Mouse (Mus musculus): Measurements from ENCODE around the gene Snrpd2. TPM values are rescaled to one million over a fixed set of nuclear protein-coding genes. Genes with fewer than 3 reads are reported as not detected.

Gene Snrpd2
- polyA plus RNA-seq, 1 experiment from 2014 or later, result 47.9 TPM

GRCm38 (mm10) chr7:19177216-19177615 is 27.7 kb downstream of the Snrpd2 start:
- Histone ChIP-seq H3K9me3 (replicated peaks; ENCODE audit: control insufficient read depth, low read length) (peaks cover 2% of the 10 kb centered on the region; the same call in 1 of the 2 replicates), H3K27ac (ENCODE audit: low read length) (no peak overlapping the region), H3K4me1 (ENCODE audit: control insufficient read depth, low read depth, low read length) (peaks cover 33% of the 10 kb centered on the region), H3K27me3 (ENCODE audit: control insufficient read depth, insufficient read depth, low read depth, low read length) (peaks cover 74% of the 10 kb centered on the region), H3K4me3 (ENCODE audit: low read depth, low read length) (no peak overlapping the region), H3K36me3 (ENCODE audit: control insufficient read depth, insufficient read depth) (no peaks in the 10 kb centered on the region), H3K9ac (ENCODE audit: low read depth, low read length) (no peak overlapping the region), H3K4me2 (ENCODE audit: low read depth, low read length) (no peak overlapping the region)
- 58% methylated on average over 7 of the region's 7 CpGs for WGBS (ENCODE audit: insufficient replicate concordance)
- ATAC-seq (ENCODE audit: low read depth), result no peak

GRCm38 (mm10) chr7:19178035-19178434 is 28.5 kb downstream of the Snrpd2 start:
- H3K4me3 ChIP-seq (ENCODE audit: low read depth, low read length), result no peak overlapping the region
- peaks cover 30% of the 10 kb centered on the region for H3K4me1 ChIP-seq (ENCODE audit: control insufficient read depth, low read depth, low read length)
- H3K4me2 ChIP-seq (ENCODE audit: low read depth, low read length), result no peak overlapping the region
- WGBS (ENCODE audit: insufficient replicate concordance), result 13% methylated on average over 18 of the region's 18 CpGs
- no peak overlapping the region for H3K27ac ChIP-seq (ENCODE audit: low read length)
- no peaks in the 10 kb centered on the region for H3K36me3 ChIP-seq (ENCODE audit: control insufficient read depth, insufficient read depth)
- H3K27me3 ChIP-seq (ENCODE audit: control insufficient read depth, insufficient read depth, low read depth, low read length), result peaks cover 68% of the 10 kb centered on the region
- no peak overlapping the region for H3K9ac ChIP-seq (ENCODE audit: low read depth, low read length)
- peaks cover 2% of the 10 kb centered on the region; the same call in 1 of the 2 replicates for H3K9me3 ChIP-seq (replicated peaks; ENCODE audit: control insufficient read depth, low read length)
- ATAC-seq (ENCODE audit: low read depth), result no peak

GRCm38 (mm10) chr7:19178443-19179092 is 29.0 kb downstream of the Snrpd2 start:
- Histone ChIP-seq H3K27ac (ENCODE audit: low read length) (no peak overlapping the region), H3K36me3 (ENCODE audit: control insufficient read depth, insufficient read depth) (no peaks in the 10 kb centered on the region), H3K4me2 (ENCODE audit: low read depth, low read length) (no peak overlapping the region), H3K4me1 (ENCODE audit: control insufficient read depth, low read depth, low read length) (peaks cover 30% of the 10 kb centered on the region), H3K9ac (ENCODE audit: low read depth, low read length) (no peak overlapping the region), H3K4me3 (ENCODE audit: low read depth, low read length) (no peak overlapping the region), H3K27me3 (ENCODE audit: control insufficient read depth, insufficient read depth, low read depth, low read length) (peaks cover 63% of the 10 kb centered on the region), H3K9me3 (replicated peaks; ENCODE audit: control insufficient read depth, low read length) (peaks cover 2% of the 10 kb centered on the region; the same call in 1 of the 2 replicates)
- 4% methylated on average over 27 of the region's 27 CpGs for WGBS (ENCODE audit: insufficient replicate concordance)
- ATAC-seq (ENCODE audit: low read depth), result no peak

- peaks cover 58% of the 10 kb centered on the region for H3K27me3 ChIP-seq (ENCODE audit: control insufficient read depth, insufficient read depth, low read depth, low read length)
- no peaks in the 10 kb centered on the region for H3K36me3 ChIP-seq (ENCODE audit: control insufficient read depth, insufficient read depth)
- no peak; the same call in 1 of the 2 replicates for ATAC-seq (ENCODE audit: low read depth)
- H3K27ac ChIP-seq (ENCODE audit: low read length), result no peak overlapping the region
- no peak overlapping the region for H3K4me3 ChIP-seq (ENCODE audit: low read depth, low read length)
- no peak overlapping the region for H3K9ac ChIP-seq (ENCODE audit: low read depth, low read length)
- H3K9me3 ChIP-seq (replicated peaks; ENCODE audit: control insufficient read depth, low read length), result peaks cover 2% of the 10 kb centered on the region; the same call in 1 of the 2 replicates
- H3K4me2 ChIP-seq (ENCODE audit: low read depth, low read length), result peak overlapping the region; percentile 6; the same call in 1 of the 2 replicates
- H3K4me1 ChIP-seq (ENCODE audit: control insufficient read depth, low read depth, low read length), result peaks cover 30% of the 10 kb centered on the region
- WGBS (ENCODE audit: insufficient replicate concordance), result under 1% methylated on average over 32 of the region's 32 CpGs
Measured at GRCm38 (mm10) chr7:19179173-19179572, 29.7 kb downstream of the Snrpd2 start.

- 32% methylated on average over 6 of the region's 6 CpGs for WGBS (ENCODE audit: insufficient replicate concordance)
- Histone ChIP-seq H3K36me3 (ENCODE audit: control insufficient read depth, insufficient read depth) (no peaks in the 10 kb centered on the region), H3K27ac (ENCODE audit: low read length) (no peak overlapping the region), H3K9me3 (replicated peaks; ENCODE audit: control insufficient read depth, low read length) (peaks cover 2% of the 10 kb centered on the region; the same call in 1 of the 2 replicates), H3K4me2 (ENCODE audit: low read depth, low read length) (peak overlapping the region; percentile 6; the same call in 1 of the 2 replicates), H3K4me1 (ENCODE audit: control insufficient read depth, low read depth, low read length) (peaks cover 30% of the 10 kb centered on the region), H3K9ac (ENCODE audit: low read depth, low read length) (no peak overlapping the region), H3K4me3 (ENCODE audit: low read depth, low read length) (no peak overlapping the region), H3K27me3 (ENCODE audit: control insufficient read depth, insufficient read depth, low read depth, low read length) (peaks cover 55% of the 10 kb centered on the region)
- ATAC-seq (ENCODE audit: low read depth), result no peak
Measured at GRCm38 (mm10) chr7:19179936-19180335, 30.4 kb downstream of the Snrpd2 start.

GRCm38 (mm10) chr7:19180862-19181429 is 31.4 kb downstream of the Snrpd2 start:
- Histone ChIP-seq H3K27me3 (ENCODE audit: control insufficient read depth, insufficient read depth, low read depth, low read length) (peaks cover 47% of the 10 kb centered on the region), H3K9ac (ENCODE audit: low read depth, low read length) (peak overlapping the region; percentile 66), H3K27ac (ENCODE audit: low read length) (no peak overlapping the region), H3K4me2 (ENCODE audit: low read depth, low read length) (peak overlapping the region; percentile 75), H3K36me3 (ENCODE audit: control insufficient read depth, insufficient read depth) (no peaks in the 10 kb centered on the region), H3K9me3 (replicated peaks; ENCODE audit: control insufficient read depth, low read length) (peaks cover 2% of the 10 kb centered on the region; the same call in 1 of the 2 replicates), H3K4me1 (ENCODE audit: control insufficient read depth, low read depth, low read length) (peaks cover 30% of the 10 kb centered on the region), H3K4me3 (ENCODE audit: low read depth, low read length) (peak overlapping the region; percentile 67)
- ATAC-seq (ENCODE audit: low read depth), result peak; percentile 61
- WGBS (ENCODE audit: insufficient replicate concordance), result under 1% methylated on average over 26 of the region's 27 CpGs

- Histone ChIP-seq H3K27ac (ENCODE audit: low read length) (no peak overlapping the region), H3K4me2 (ENCODE audit: low read depth, low read length) (no peak overlapping the region), H3K4me1 (ENCODE audit: control insufficient read depth, low read depth, low read length) (peaks cover 24% of the 10 kb centered on the region), H3K9me3 (replicated peaks; ENCODE audit: control insufficient read depth, low read length) (no peaks in the 10 kb centered on the region), H3K36me3 (ENCODE audit: control insufficient read depth, insufficient read depth) (no peaks in the 10 kb centered on the region), H3K4me3 (ENCODE audit: low read depth, low read length) (no peak overlapping the region), H3K9ac (ENCODE audit: low read depth, low read length) (no peak overlapping the region), H3K27me3 (ENCODE audit: control insufficient read depth, insufficient read depth, low read depth, low read length) (peaks cover 14% of the 10 kb centered on the region)
- 65% methylated on average over 2 of the region's 2 CpGs for WGBS (ENCODE audit: insufficient replicate concordance)
- no peak for ATAC-seq (ENCODE audit: low read depth)
Measured at GRCm38 (mm10) chr7:19184250-19184649, 34.7 kb downstream of the Snrpd2 start.

- Histone ChIP-seq H3K9ac (ENCODE audit: low read depth, low read length) (no peak overlapping the region), H3K4me2 (ENCODE audit: low read depth, low read length) (no peak overlapping the region), H3K4me1 (ENCODE audit: control insufficient read depth, low read depth, low read length) (peaks cover 19% of the 10 kb centered on the region), H3K4me3 (ENCODE audit: low read depth, low read length) (no peak overlapping the region), H3K9me3 (replicated peaks; ENCODE audit: control insufficient read depth, low read length) (no peaks in the 10 kb centered on the region), H3K27ac (ENCODE audit: low read length) (no peak overlapping the region), H3K27me3 (ENCODE audit: control insufficient read depth, insufficient read depth, low read depth, low read length) (peaks cover 9% of the 10 kb centered on the region), H3K36me3 (ENCODE audit: control insufficient read depth, insufficient read depth) (no peaks in the 10 kb centered on the region)
- 80% methylated on average over 6 of the region's 6 CpGs for WGBS (ENCODE audit: insufficient replicate concordance)
- ATAC-seq (ENCODE audit: low read depth), result no peak
Measured at GRCm38 (mm10) chr7:19184758-19185157, 35.2 kb downstream of the Snrpd2 start.

GRCm38 (mm10) chr7:19194676-19195075 is 45.2 kb downstream of the Snrpd2 start:
- 84% methylated on average over 4 of the region's 4 CpGs for WGBS (ENCODE audit: insufficient replicate concordance)
- H3K4me2 ChIP-seq (ENCODE audit: low read depth, low read length), result no peak overlapping the region
- peaks cover 7% of the 10 kb centered on the region for H3K36me3 ChIP-seq (ENCODE audit: control insufficient read depth, insufficient read depth)
- H3K4me3 ChIP-seq (ENCODE audit: low read depth, low read length), result no peak overlapping the region
- no peaks in the 10 kb centered on the region for H3K27me3 ChIP-seq (ENCODE audit: control insufficient read depth, insufficient read depth, low read depth, low read length)
- H3K4me1 ChIP-seq (ENCODE audit: control insufficient read depth, low read depth, low read length), result no peaks in the 10 kb centered on the region
- ATAC-seq (ENCODE audit: low read depth), result no peak
- H3K27ac ChIP-seq (ENCODE audit: low read length), result no peak overlapping the region
- H3K9me3 ChIP-seq (replicated peaks; ENCODE audit: control insufficient read depth, low read length), result 0 out of 2 replicates have a peak, but pooled peaks cover 2% of the 10 kb centered on the region
- H3K9ac ChIP-seq (ENCODE audit: low read depth, low read length), result no peak overlapping the region

Data from liver, embryonic 16.5 days (tissue).